In genomic region chr17:9885110-9885509, GRCm38 (mm10) we compare ENCODE assay signal across 18 mouse cellular contexts.
DNase-seq lines count a peak whose midpoint lies in the region; ATAC-seq lines count a peak whose summit lies in the region.
"Had no signal": no experiment of that assay in that cellular context is flagged by ENCODE, and none has a peak within 500 bp of the region (broad histone marks: within the 10 kb centered on the region; RNA-seq: fewer than 3 reads in every experiment).

No protein-coding gene starts in this region.

- no peaks in the 10 kb centered on the region for H3K36me3 ChIP-seq in forebrain, embryonic 14.5 days (ENCODE audit: control insufficient read depth, insufficient read depth, low read length)
- no peaks in the 10 kb centered on the region for H3K36me3 ChIP-seq in hindbrain, embryonic 13.5 days
- H3K36me3 ChIP-seq in midbrain, embryonic 15.5 days (replicated peaks) = no peaks in the 10 kb centered on the region
- H3K36me3 ChIP-seq: embryonic facial prominence, embryonic 12.5 days; G1E; heart, embryonic 12.5 days; limb, embryonic 13.5 days had no signal

- 0 out of 2 replicates have a peak overlapping the region, but pooled peaks have one; percentile 21 for H3K27ac ChIP-seq in forebrain, embryonic 14.5 days (ENCODE audit: low read depth, low read length)
- H3K27ac ChIP-seq in hindbrain, embryonic 13.5 days = peak overlapping the region; percentile 46
- H3K27ac ChIP-seq in midbrain, embryonic 15.5 days = peak overlapping the region; percentile 18
- H3K27ac ChIP-seq: embryonic facial prominence, embryonic 12.5 days; limb, embryonic 13.5 days had no signal

- intact Hi-C loops in heart, postnatal 14 days (cut with DNase I) = no loop called here

- H3K27me3 ChIP-seq in forebrain, embryonic 14.5 days (replicated peaks; ENCODE audit: control insufficient read depth, insufficient read depth, low read length) = no peaks in the 10 kb centered on the region
- H3K27me3 ChIP-seq in hindbrain, embryonic 13.5 days = no peaks in the 10 kb centered on the region
- H3K27me3 ChIP-seq in midbrain, embryonic 15.5 days (replicated peaks) = no peaks in the 10 kb centered on the region
- H3K27me3 ChIP-seq: embryonic facial prominence, embryonic 12.5 days; heart, embryonic 12.5 days; limb, embryonic 13.5 days had no signal

- H3K4me1 ChIP-seq in forebrain, embryonic 14.5 days (ENCODE audit: control insufficient read depth, insufficient read depth, low read length) = peaks cover 22% of the 10 kb centered on the region
- peaks cover 53% of the 10 kb centered on the region for H3K4me1 ChIP-seq in hindbrain, embryonic 13.5 days (replicated peaks)
- H3K4me1 ChIP-seq in midbrain, embryonic 15.5 days = peaks cover 28% of the 10 kb centered on the region
- H3K4me1 ChIP-seq: embryonic facial prominence, embryonic 12.5 days had no signal

- 63% methylated on average over 7 of the region's 7 CpGs for WGBS in forebrain, embryonic 14.5 days
- WGBS in hindbrain, embryonic 13.5 days = 36% methylated on average over 7 of the region's 7 CpGs
- 53% methylated on average over 7 of the region's 7 CpGs for WGBS in midbrain, embryonic 15.5 days

- ATAC-seq in forebrain, embryonic 14.5 days = no peak
- peak; percentile 53; the same call in 1 of the 2 replicates for ATAC-seq in hindbrain, embryonic 13.5 days (ENCODE audit: low FRiP score)
- no peak for ATAC-seq in midbrain, embryonic 15.5 days (replicated peaks)
- ATAC-seq: liver, postnatal 0 days had no signal

- no peak overlapping the region for H3K4me2 ChIP-seq in forebrain, embryonic 14.5 days (ENCODE audit: low read length)
- H3K4me2 ChIP-seq in hindbrain, embryonic 13.5 days = no peak overlapping the region
- no peak overlapping the region for H3K4me2 ChIP-seq in midbrain, embryonic 15.5 days
- H3K4me2 ChIP-seq: embryonic facial prominence, embryonic 12.5 days; heart, embryonic 12.5 days; limb, embryonic 13.5 days had no signal

- H3K9ac ChIP-seq in forebrain, embryonic 14.5 days (ENCODE audit: low read length) = no peak overlapping the region
- H3K9ac ChIP-seq in hindbrain, embryonic 13.5 days = no peak overlapping the region
- H3K9ac ChIP-seq in midbrain, embryonic 15.5 days = no peak overlapping the region
- H3K9ac ChIP-seq: embryonic facial prominence, embryonic 12.5 days; heart, embryonic 12.5 days; limb, embryonic 13.5 days; liver, postnatal 0 days had no signal

- DNase-seq in kidney, postnatal 4 days = peak; percentile 15 to 31
- DNase-seq in kidney, adult 18-20 months = no peak
- DNase-seq in forebrain, embryonic 14.5 days (ENCODE audit: low spot score) = peak; percentile 58
- DNase-seq in adrenal gland, postnatal 4 days (ENCODE audit: low spot score in 2 of 2) = no peak
- no peak for DNase-seq in left cerebral cortex, adult 18-20 months (ENCODE audit: low spot score in 2 of 2)
- no peak for DNase-seq in heart, postnatal 14 days
- DNase-seq: adrenal gland, adult 8-10 months; cerebellum, postnatal 36 days; gastrocnemius, postnatal 10 days; kidney, postnatal 10 days; layer of hippocampus, postnatal 36 days; liver, postnatal 0 days had no signal

- no peaks in the 10 kb centered on the region for H3K9me3 ChIP-seq in forebrain, embryonic 14.5 days (replicated peaks; ENCODE audit: control insufficient read depth, low read length)
- no peaks in the 10 kb centered on the region for H3K9me3 ChIP-seq in hindbrain, embryonic 13.5 days
- no peaks in the 10 kb centered on the region for H3K9me3 ChIP-seq in midbrain, embryonic 15.5 days
- H3K9me3 ChIP-seq: embryonic facial prominence, embryonic 12.5 days; heart, embryonic 12.5 days; limb, embryonic 13.5 days had no signal

- H3K4me3 ChIP-seq in forebrain, embryonic 14.5 days (ENCODE audit: low read depth, low read length) = no peak overlapping the region
- no peak overlapping the region for H3K4me3 ChIP-seq in hindbrain, embryonic 13.5 days
- no peak overlapping the region for H3K4me3 ChIP-seq in midbrain, embryonic 15.5 days
- H3K4me3 ChIP-seq: embryonic facial prominence, embryonic 12.5 days; heart, embryonic 12.5 days; limb, embryonic 13.5 days had no signal

Comparison
In these comparisons a context has a peak if more than half of its experiments do, and no peak if none do; other contexts are left out.
1. DNase-seq: peak in kidney, postnatal 4 days (2 of 2) and forebrain, embryonic 14.5 days (single experiment); none in kidney, adult 18-20 months (single experiment), adrenal gland, postnatal 4 days (0 of 2), left cerebral cortex, adult 18-20 months (0 of 2) and heart, postnatal 14 days (0 of 2).
2. Peak in every context shown above with its lines, with median percentiles within 50 percentile points of each other: H3K27ac ChIP-seq.